8 mouse cellular contexts compared by ENCODE assay signal in genomic region chr19:5787128-5787635, GRCm38 (mm10). TPM values are rescaled to one million over a fixed set of nuclear protein-coding genes. Genes with fewer than 3 reads are reported as not detected.
DNase-seq lines count a peak whose midpoint lies in the region; ATAC-seq and TF ChIP-seq lines count a peak whose summit lies in the region.

No protein-coding gene starts in this region.

- no peaks in the 10 kb centered on the region for H3K36me3 ChIP-seq in embryonic facial prominence, embryonic 13.5 days
- H3K36me3 ChIP-seq in heart, adult 2 months (ENCODE audit: control insufficient read depth, insufficient read depth, low read length): no peaks in the 10 kb centered on the region
- H3K36me3 ChIP-seq in limb, embryonic 14.5 days (ENCODE audit: control insufficient read depth, insufficient read depth, low read length): no peaks in the 10 kb centered on the region
- H3K36me3 ChIP-seq in midbrain, embryonic 16.5 days (ENCODE audit: control insufficient read depth, insufficient read depth, low read length): no peaks in the 10 kb centered on the region

- intact Hi-C loops in heart, adult 2 months (cut with DNase I): loop anchor here (2.0 to 5.0 kb wide), 3 partner anchors 92 to 232 kb away; no protein-coding TSS in a partner anchor

- DNase-seq in B cell, adult 2 months: peak; percentile 88 to 89
- peak; percentile 82 to 85 for DNase-seq in adrenal gland, postnatal 36 days
- peak; percentile 85 to 87 for DNase-seq in heart, adult 2 months
- DNase-seq in kidney, adult 9 months: peak; percentile 95
- peak; percentile 79 for DNase-seq in limb, embryonic 14.5 days (ENCODE audit: low spot score)
- peak; percentile 90 to 96 for DNase-seq in spleen, postnatal 4 days (ENCODE audit: low spot score in 2 of 2)

- no peak for TF ChIP-seq EP300 in heart, adult 2 months (IDR thresholded peaks at IDR 0.05; ENCODE audit: insufficient read depth, low read depth, low read length)

- 11% methylated on average over 8 of the region's 8 CpGs for WGBS in embryonic facial prominence, embryonic 13.5 days
- 8% methylated on average over 8 of the region's 8 CpGs for WGBS in heart, adult 2 months
- WGBS in limb, embryonic 14.5 days: 14% methylated on average over 8 of the region's 8 CpGs
- WGBS in midbrain, embryonic 16.5 days: 13% methylated on average over 8 of the region's 8 CpGs

- TF ChIP-seq CTCF in heart, adult 2 months (IDR thresholded peaks at IDR 0.05): peak; percentile 80

- H3K27ac ChIP-seq in embryonic facial prominence, embryonic 13.5 days: peak overlapping the region; percentile 73; the same call in 1 of the 2 replicates
- H3K27ac ChIP-seq in heart, adult 2 months: peak overlapping the region; percentile 42
- H3K27ac ChIP-seq in limb, embryonic 14.5 days (replicated peaks; ENCODE audit: low read depth, low read length): no peak overlapping the region
- no peak overlapping the region for H3K27ac ChIP-seq in midbrain, embryonic 16.5 days (ENCODE audit: low read length)

- H3K4me1 ChIP-seq in embryonic facial prominence, embryonic 13.5 days: peaks cover 11% of the 10 kb centered on the region
- peaks cover 1% of the 10 kb centered on the region; the same call in 1 of the 2 replicates for H3K4me1 ChIP-seq in heart, adult 2 months (ENCODE audit: control insufficient read depth, insufficient read depth, low read length)
- H3K4me1 ChIP-seq in limb, embryonic 14.5 days (ENCODE audit: control insufficient read depth, insufficient read depth, low read length): peaks cover 3% of the 10 kb centered on the region; the same call in 1 of the 2 replicates
- H3K4me1 ChIP-seq in midbrain, embryonic 16.5 days (ENCODE audit: control insufficient read depth, insufficient read depth, low read length): no peaks in the 10 kb centered on the region

- no peaks in the 10 kb centered on the region for H3K9me3 ChIP-seq in embryonic facial prominence, embryonic 13.5 days
- H3K9me3 ChIP-seq in limb, embryonic 14.5 days (ENCODE audit: control insufficient read depth, low read length): no peaks in the 10 kb centered on the region
- H3K9me3 ChIP-seq in midbrain, embryonic 16.5 days (replicated peaks; ENCODE audit: control insufficient read depth, low read length, poor library complexity, severe bottlenecking): no peaks in the 10 kb centered on the region

- H3K27me3 ChIP-seq in embryonic facial prominence, embryonic 13.5 days: no peaks in the 10 kb centered on the region
- no peaks in the 10 kb centered on the region for H3K27me3 ChIP-seq in heart, adult 2 months (ENCODE audit: control insufficient read depth, insufficient read depth, low read length)
- H3K27me3 ChIP-seq in limb, embryonic 14.5 days (ENCODE audit: control insufficient read depth, insufficient read depth, low read length): no peaks in the 10 kb centered on the region
- H3K27me3 ChIP-seq in midbrain, embryonic 16.5 days (ENCODE audit: control insufficient read depth, insufficient read depth, low read depth, low read length): no peaks in the 10 kb centered on the region

- H3K79me2 ChIP-seq in heart, adult 2 months (replicated peaks; ENCODE audit: control insufficient read depth, insufficient read depth, low read length): no peaks in the 10 kb centered on the region

- peak overlapping the region; percentile 36; the same call in 1 of the 2 replicates for H3K9ac ChIP-seq in embryonic facial prominence, embryonic 13.5 days
- H3K9ac ChIP-seq in heart, adult 2 months (ENCODE audit: low read depth, low read length): no peak overlapping the region
- no peak overlapping the region for H3K9ac ChIP-seq in limb, embryonic 14.5 days (ENCODE audit: low read depth, low read length, severe bottlenecking)
- H3K9ac ChIP-seq in midbrain, embryonic 16.5 days (ENCODE audit: low read depth, low read length): no peak overlapping the region

- peak; percentile 49 for ATAC-seq in embryonic facial prominence, embryonic 13.5 days (ENCODE audit: insufficient number of reproducible peaks, insufficient read depth, low FRiP score, low TSS enrichment, low read depth)
- ATAC-seq in limb, embryonic 14.5 days (ENCODE audit: low FRiP score, low read depth): peak; percentile 68
- peak; percentile 77; the same call in 1 of the 2 replicates for ATAC-seq in midbrain, embryonic 16.5 days

- no peak overlapping the region for H3K4me2 ChIP-seq in embryonic facial prominence, embryonic 13.5 days
- no peak overlapping the region for H3K4me2 ChIP-seq in limb, embryonic 14.5 days (replicated peaks; ENCODE audit: low read depth, low read length, severe bottlenecking)
- H3K4me2 ChIP-seq in midbrain, embryonic 16.5 days (ENCODE audit: low read length): no peak overlapping the region

- TF ChIP-seq POLR2A in heart, adult 2 months (IDR thresholded peaks at IDR 0.05; ENCODE audit: insufficient read depth, low read depth, low read length): no peak
- TF ChIP-seq POLR2A in limb, embryonic 14.5 days (IDR thresholded peaks at IDR 0.05; ENCODE audit: borderline replicate concordance, extremely low read depth, insufficient read depth, insufficient read length): no peak

- no peak overlapping the region; the same call in 1 of the 2 replicates for H3K4me3 ChIP-seq in embryonic facial prominence, embryonic 13.5 days
- H3K4me3 ChIP-seq in heart, adult 2 months: no peak overlapping the region
- H3K4me3 ChIP-seq in limb, embryonic 14.5 days (replicated peaks; ENCODE audit: low read length): no peak overlapping the region
- H3K4me3 ChIP-seq in midbrain, embryonic 16.5 days (ENCODE audit: low read depth, low read length): no peak overlapping the region

RNA-seq across cellular contexts. Expression of gene Scyl1, which starts 16.0 kb away (rescaled TPM):
- total RNA-seq in adrenal gland, postnatal 36 days (2021): 100 to 1,000 TPM; 103 to 107 TPM
- 73.0 and 75.3 TPM in 2 replicates for polyA plus RNA-seq in embryonic facial prominence, embryonic 13.5 days (2015; fragmentation: Nextera tagmentation; extraction: Ambion mirVana)
- total RNA-seq in heart, adult 2 months (2021): 10 to 100 TPM; 57.2 to 70.0 TPM
- polyA plus RNA-seq in heart, adult 2 months (2012; rRNA removed): 95.6 and 113 TPM in 2 replicates
- 152 and 186 TPM in 2 replicates for polyA plus RNA-seq in limb, embryonic 14.5 days (2012; rRNA removed)
- polyA plus RNA-seq in limb, embryonic 14.5 days (2014; fragmentation: Nextera tagmentation; extraction: Ambion mirVana): 78.4 and 81.1 TPM in 2 replicates
- 86.3 and 86.6 TPM in 2 replicates for polyA plus RNA-seq in midbrain, embryonic 16.5 days (2015; fragmentation: Nextera tagmentation; extraction: Ambion mirVana)

RNA-seq across cellular contexts. Expression of gene Ltbp3, which starts 46.5 kb away (rescaled TPM):
- 100 to 1,000 TPM; 222 to 305 TPM for total RNA-seq in adrenal gland, postnatal 36 days (2021)
- 44.4 and 47.8 TPM in 2 replicates for polyA plus RNA-seq in embryonic facial prominence, embryonic 13.5 days (2015; fragmentation: Nextera tagmentation; extraction: Ambion mirVana)
- 10 to 100 TPM; 30.7 to 34.2 TPM for total RNA-seq in heart, adult 2 months (2021)
- 61.3 and 61.5 TPM in 2 replicates for polyA plus RNA-seq in heart, adult 2 months (2012; rRNA removed)
- 341 and 441 TPM in 2 replicates for polyA plus RNA-seq in limb, embryonic 14.5 days (2012; rRNA removed)
- polyA plus RNA-seq in limb, embryonic 14.5 days (2014; fragmentation: Nextera tagmentation; extraction: Ambion mirVana): 99.8 and 103 TPM in 2 replicates
- 9.3 and 9.6 TPM in 2 replicates for polyA plus RNA-seq in midbrain, embryonic 16.5 days (2015; fragmentation: Nextera tagmentation; extraction: Ambion mirVana)

RNA-seq across cellular contexts. Expression of gene Fam89b, which starts 57.7 kb away (rescaled TPM):
- 10 to 100 TPM; 41.4 to 66.5 TPM for total RNA-seq in adrenal gland, postnatal 36 days (2021)
- 115 and 126 TPM in 2 replicates for polyA plus RNA-seq in embryonic facial prominence, embryonic 13.5 days (2015; fragmentation: Nextera tagmentation; extraction: Ambion mirVana)
- total RNA-seq in heart, adult 2 months (2021): 10 to 100 TPM; 24.2 to 26.3 TPM
- 75.7 and 80.7 TPM in 2 replicates for polyA plus RNA-seq in heart, adult 2 months (2012; rRNA removed)
- 169 and 253 TPM in 2 replicates for polyA plus RNA-seq in limb, embryonic 14.5 days (2012; rRNA removed)
- 125 TPM in 2 replicates for polyA plus RNA-seq in limb, embryonic 14.5 days (2014; fragmentation: Nextera tagmentation; extraction: Ambion mirVana)
- 116 and 131 TPM in 2 replicates for polyA plus RNA-seq in midbrain, embryonic 16.5 days (2015; fragmentation: Nextera tagmentation; extraction: Ambion mirVana)

Comparison
In these comparisons a context has a peak if more than half of its experiments do, and no peak if none do; other contexts are left out.
1. H3K27ac ChIP-seq: peak in embryonic facial prominence, embryonic 13.5 days (single experiment) and heart, adult 2 months (single experiment); none in limb, embryonic 14.5 days (single experiment) and midbrain, embryonic 16.5 days (single experiment).
2. Peak in every context shown above with its lines, with median percentiles within 50 percentile points of each other: DNase-seq and ATAC-seq.